Mouse (Mus musculus) liver, embryonic 12.5 days (tissue): ENCODE measurements at regions not wholly inside any gene's neighbourhood (a gene's known extent, or its start where the extent isn't known, plus 50 kb on each side); places are given as distances from the start of the nearest gene placed in this dataset.

Source experiments
- ATAC-seq: fragments of 200-750 bp; cut with Nextera tagmentation; 2 replicates; pipeline ENCODE4 v1.8.0; 2017; ENCODE audit warnings: moderate number of reproducible peaks, mild to moderate bottlenecking, moderate library complexity
- H3K27ac ChIP-seq: fragments of 300-500 bp; sonication (generic); 2 replicates; pipeline ENCODE4 v1.5.1; 2016; ENCODE audit warnings: mild to moderate bottlenecking
- H3K27me3 ChIP-seq: fragments of 300-500 bp; sonication (generic); replicated peaks from 2 replicates; pipeline ENCODE4 v1.6.1; 2016; ENCODE audit warnings: mild to moderate bottlenecking, moderate library complexity
- H3K36me3 ChIP-seq: fragments of 300-500 bp; sonication (generic); 2 replicates; pipeline ENCODE4 v1.6.1; 2016; ENCODE audit warnings: mild to moderate bottlenecking, moderate library complexity
- H3K4me1 ChIP-seq: fragments of 300-500 bp; sonication (generic); 2 replicates; pipeline ENCODE4 v1.6.1; 2016
- H3K4me2 ChIP-seq: fragments of 300-500 bp; sonication (generic); 2 replicates; pipeline ENCODE4 v1.6.1; 2016; ENCODE audit warnings: mild to moderate bottlenecking, moderate library complexity
- H3K4me3 ChIP-seq: fragments of 300-500 bp; sonication (generic); 2 replicates; pipeline ENCODE4 v1.5.1; 2016; ENCODE audit warnings: mild to moderate bottlenecking, moderate library complexity
- H3K9ac ChIP-seq: fragments of 300-500 bp; sonication (generic); 2 replicates; pipeline ENCODE4 v1.6.1; 2016; ENCODE audit warnings: mild to moderate bottlenecking, moderate library complexity
- H3K9me3 ChIP-seq: fragments of 300-500 bp; sonication (generic); replicated peaks from 2 replicates; pipeline ENCODE4 v1.6.1; 2016; ENCODE audit warnings: mild to moderate bottlenecking, moderate library complexity
- WGBS: fragments of 180-500 bp; shearing (Covaris S2); methylation state at CpG from one replicate; pipeline ENCODE4 v1.1.7; 2016; ENCODE audit not compliant: insufficient replicate concordance; 5-methylcytosine and 5-hydroxymethylcytosine counted together

GRCm38 (mm10) chr14:106387671-106388070 is 281.7 kb downstream of the Trim52 start:
- Histone ChIP-seq H3K9me3 (no peaks in the 10 kb centered on the region), H3K27me3 (no peaks in the 10 kb centered on the region), H3K36me3 (no peaks in the 10 kb centered on the region), H3K4me1 (no peaks in the 10 kb centered on the region), H3K27ac (no peak overlapping the region), H3K4me2 (no peak overlapping the region), H3K9ac (no peak overlapping the region), H3K4me3 (no peak overlapping the region)
- ATAC-seq, result no peak
- 57% methylated on average over 3 of the region's 3 CpGs for WGBS

DNA sequence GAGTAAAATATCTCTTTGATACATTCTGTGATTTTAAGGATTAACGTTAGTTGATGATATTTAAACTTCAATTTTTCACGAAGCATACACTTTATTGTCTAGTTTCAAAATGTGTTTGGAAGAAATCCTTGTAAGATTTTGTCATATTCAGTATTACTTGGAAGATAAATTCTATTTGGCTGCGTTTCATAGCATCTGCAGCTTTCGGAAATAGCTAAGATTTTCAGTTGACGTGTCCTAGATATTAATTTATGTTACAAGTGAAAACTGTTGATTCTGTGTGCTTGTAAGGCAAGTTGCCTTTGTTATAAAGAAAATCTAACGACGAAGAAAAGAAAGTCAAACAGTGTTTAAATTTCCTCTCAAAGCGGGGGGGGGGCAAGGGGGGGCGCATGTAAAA is 284.5 kb downstream of the Trim52 start:
- no peak overlapping the region for H3K4me2 ChIP-seq
- ATAC-seq, result no peak
- H3K4me1 ChIP-seq, result no peaks in the 10 kb centered on the region
- WGBS, result 79% methylated on average over 9 of the region's 9 CpGs
- no peaks in the 10 kb centered on the region for H3K27me3 ChIP-seq
- no peak overlapping the region for H3K27ac ChIP-seq
- no peaks in the 10 kb centered on the region for H3K36me3 ChIP-seq
- H3K4me3 ChIP-seq, result no peak overlapping the region
- no peak overlapping the region for H3K9ac ChIP-seq
- no peaks in the 10 kb centered on the region for H3K9me3 ChIP-seq

GRCm38 (mm10) chr14:106393978-106394377 is 288.0 kb downstream of the Trim52 start:
- H3K27ac ChIP-seq, result no peak overlapping the region
- no peak for ATAC-seq
- no peak overlapping the region for H3K4me2 ChIP-seq
- no peaks in the 10 kb centered on the region for H3K9me3 ChIP-seq
- H3K27me3 ChIP-seq, result no peaks in the 10 kb centered on the region
- no peaks in the 10 kb centered on the region for H3K4me1 ChIP-seq
- H3K36me3 ChIP-seq, result no peaks in the 10 kb centered on the region
- H3K4me3 ChIP-seq, result no peak overlapping the region
- H3K9ac ChIP-seq, result no peak overlapping the region
- 55% methylated on average over 4 of the region's 4 CpGs for WGBS

GRCm38 (mm10) chr14:106412917-106413558 is 307.0 kb downstream of the Trim52 start:
- Histone ChIP-seq H3K4me3 (no peak overlapping the region), H3K27me3 (no peaks in the 10 kb centered on the region), H3K9me3 (no peaks in the 10 kb centered on the region), H3K9ac (no peak overlapping the region), H3K27ac (no peak overlapping the region), H3K36me3 (no peaks in the 10 kb centered on the region), H3K4me2 (no peak overlapping the region), H3K4me1 (no peaks in the 10 kb centered on the region)
- WGBS, result 60% methylated on average over 2 of the region's 2 CpGs
- ATAC-seq, result no peak

DNA sequence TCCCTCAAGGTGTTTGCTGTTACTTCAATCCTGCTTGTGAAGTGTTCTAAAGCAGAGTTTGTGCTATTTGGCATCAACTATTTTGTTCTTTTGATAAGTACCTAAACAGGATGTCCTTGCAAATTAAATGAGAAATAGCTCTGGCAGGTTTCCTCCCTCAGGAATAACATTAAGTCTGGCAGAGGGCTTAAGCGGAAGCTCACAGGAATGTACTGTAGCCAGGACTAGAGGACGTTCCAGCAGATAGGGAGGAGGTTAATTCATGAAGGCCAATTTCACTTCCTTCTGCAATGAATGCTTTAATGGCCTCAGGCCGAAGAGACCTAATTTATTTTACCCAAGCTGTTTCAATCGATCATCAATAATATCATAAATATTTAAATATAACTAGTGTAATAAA is 318.7 kb downstream of the Trim52 start:
- H3K9me3 ChIP-seq, result no peaks in the 10 kb centered on the region
- H3K36me3 ChIP-seq, result no peaks in the 10 kb centered on the region
- no peak overlapping the region for H3K4me3 ChIP-seq
- no peak overlapping the region for H3K4me2 ChIP-seq
- no peak overlapping the region for H3K27ac ChIP-seq
- 47% methylated on average over 4 of the region's 4 CpGs for WGBS
- ATAC-seq, result no peak
- no peaks in the 10 kb centered on the region for H3K27me3 ChIP-seq
- no peaks in the 10 kb centered on the region for H3K4me1 ChIP-seq
- no peak overlapping the region for H3K9ac ChIP-seq

- 52% methylated on average over 2 of the region's 2 CpGs for WGBS
- no peak overlapping the region for H3K4me3 ChIP-seq
Measured at GRCm38 (mm10) chr14:106428594-106428993, 322.6 kb downstream of the Trim52 start.

DNA sequence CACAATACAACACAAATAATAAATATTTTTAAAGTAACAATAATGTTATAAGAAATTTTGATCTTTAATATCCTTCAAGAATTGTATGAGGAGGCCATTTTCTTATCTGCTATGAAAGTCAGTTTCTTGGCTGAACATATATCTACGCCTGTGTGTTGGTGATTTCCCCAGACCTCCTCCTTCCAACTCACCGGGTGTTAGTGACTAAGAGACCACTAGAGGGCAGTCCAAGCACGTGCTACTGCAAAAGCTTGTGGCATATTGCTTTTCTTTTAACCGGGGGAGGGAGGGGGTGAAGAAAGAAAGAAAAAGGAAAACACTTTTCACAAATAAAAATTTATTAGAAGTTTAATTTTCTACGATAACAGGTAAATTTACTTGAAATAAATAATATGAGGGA is 333.3 kb downstream of the Trim52 start:
- WGBS, result 15% methylated on average over 5 of the region's 5 CpGs
- Histone ChIP-seq H3K4me1 (no peaks in the 10 kb centered on the region), H3K27ac (no peak overlapping the region)

More at GRCm38 (mm10) chr14:106428594-106428993, 322.6 kb downstream of the Trim52 start:
- H3K36me3 ChIP-seq, result no peaks in the 10 kb centered on the region
- H3K9ac ChIP-seq, result no peak overlapping the region
- ATAC-seq, result no peak
- no peak overlapping the region for H3K4me2 ChIP-seq
- H3K4me1 ChIP-seq, result no peaks in the 10 kb centered on the region
- H3K27me3 ChIP-seq, result no peaks in the 10 kb centered on the region
- no peaks in the 10 kb centered on the region for H3K9me3 ChIP-seq
- no peak overlapping the region for H3K27ac ChIP-seq

DNA sequence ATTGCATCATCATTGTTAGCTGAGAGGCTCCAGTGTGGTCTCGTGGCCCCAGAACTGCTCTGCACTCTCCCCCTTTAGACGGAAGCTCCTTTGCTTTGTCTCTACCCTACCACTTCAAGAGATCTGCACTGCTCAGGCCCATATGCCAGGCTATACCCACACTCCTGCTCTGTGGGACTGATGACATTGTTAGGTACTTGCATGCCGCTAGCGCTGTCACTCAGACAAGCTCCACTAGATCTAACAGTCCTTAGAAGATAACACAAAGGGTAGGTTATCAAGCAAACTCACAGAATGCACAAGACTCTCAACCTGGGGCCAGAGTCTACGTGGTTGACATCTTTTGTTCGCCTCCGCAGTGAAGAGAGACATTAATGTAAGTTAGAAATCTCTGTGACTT is 383.1 kb downstream of the Trim52 start:
- Histone ChIP-seq H3K4me3 (no peak overlapping the region), H3K9ac (no peak overlapping the region), H3K27me3 (no peaks in the 10 kb centered on the region), H3K27ac (no peak overlapping the region), H3K36me3 (no peaks in the 10 kb centered on the region), H3K4me1 (no peaks in the 10 kb centered on the region), H3K9me3 (no peaks in the 10 kb centered on the region), H3K4me2 (no peak overlapping the region)
- 77% methylated on average over 7 of the region's 7 CpGs for WGBS
- ATAC-seq, result no peak

More for the DNA sequence above, 333.3 kb downstream of the Trim52 start:
- H3K9ac ChIP-seq, result no peak overlapping the region
- H3K4me3 ChIP-seq, result no peak overlapping the region
- no peaks in the 10 kb centered on the region for H3K27me3 ChIP-seq
- no peak for ATAC-seq
- no peaks in the 10 kb centered on the region for H3K9me3 ChIP-seq
- H3K4me2 ChIP-seq, result no peak overlapping the region
- no peaks in the 10 kb centered on the region for H3K36me3 ChIP-seq

DNA sequence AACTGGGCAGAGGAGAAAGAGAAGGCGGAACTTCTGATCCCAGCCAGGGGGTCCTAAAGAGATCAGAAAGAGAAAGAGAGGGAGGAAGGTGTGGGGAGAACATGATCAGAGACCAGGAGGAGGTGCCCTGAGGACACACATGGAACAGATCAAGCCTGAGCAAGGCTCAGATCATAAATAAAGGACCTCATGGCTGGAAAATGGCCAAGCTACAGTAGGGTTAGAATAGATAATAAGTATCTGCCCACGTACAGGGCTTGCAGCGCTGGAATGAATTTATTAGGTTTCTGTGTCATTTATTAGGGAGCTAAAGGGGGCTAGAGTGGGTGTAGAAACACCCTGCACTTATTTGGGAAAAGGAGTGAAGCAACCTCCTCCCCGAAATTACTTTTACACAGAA is 385.4 kb downstream of the Trim52 start:
- H3K27me3 ChIP-seq, result no peaks in the 10 kb centered on the region
- ATAC-seq, result no peak
- WGBS, result 59% methylated on average over 4 of the region's 4 CpGs

DNA sequence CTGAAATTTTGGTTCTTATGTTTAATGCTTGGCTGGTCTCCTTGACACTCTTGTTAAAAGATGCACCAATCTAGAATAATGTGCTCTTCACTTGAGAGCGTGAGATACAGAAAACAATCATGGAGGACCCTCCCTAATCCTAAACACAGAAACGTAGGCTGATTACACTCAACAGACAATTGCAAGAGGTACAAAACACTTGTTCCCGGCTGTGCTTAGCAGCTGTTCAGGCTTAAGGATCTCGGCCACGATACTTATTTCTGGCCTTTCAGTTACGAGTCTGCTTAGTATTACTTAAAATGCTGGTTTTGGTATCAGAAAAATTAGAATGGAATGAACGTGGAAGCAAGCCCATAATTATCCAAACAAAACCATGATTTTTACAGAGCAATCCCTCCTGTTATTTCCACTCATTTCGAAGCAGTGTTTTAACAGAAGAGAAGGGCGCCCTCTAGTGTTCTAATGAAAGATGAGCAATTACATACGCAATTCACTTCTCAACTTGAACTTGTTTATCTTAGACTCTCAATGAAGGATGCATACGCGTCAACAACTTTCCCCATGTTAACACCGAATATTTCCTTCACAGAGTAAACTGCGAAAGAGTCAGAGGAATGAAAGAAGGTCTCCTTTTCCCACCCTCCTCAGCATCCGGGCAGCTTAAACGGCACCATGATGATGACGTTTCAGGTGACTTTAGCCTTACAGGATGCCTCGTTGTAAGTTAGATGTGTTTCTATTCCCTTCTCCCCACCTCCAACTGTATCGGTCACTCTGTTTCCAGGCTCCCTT is 394.5 kb downstream of the Trim52 start:
- Histone ChIP-seq H3K27me3 (no peaks in the 10 kb centered on the region), H3K9me3 (no peaks in the 10 kb centered on the region), H3K4me1 (no peaks in the 10 kb centered on the region), H3K9ac (no peak overlapping the region), H3K36me3 (no peaks in the 10 kb centered on the region), H3K4me2 (no peak overlapping the region), H3K27ac (no peak overlapping the region), H3K4me3 (no peak overlapping the region)
- ATAC-seq, result no peak
- WGBS, result 39% methylated on average over 19 of the region's 19 CpGs

More for the DNA sequence above, 385.4 kb downstream of the Trim52 start:
- Histone ChIP-seq H3K36me3 (no peaks in the 10 kb centered on the region), H3K4me3 (no peak overlapping the region), H3K9ac (no peak overlapping the region), H3K4me1 (no peaks in the 10 kb centered on the region), H3K4me2 (no peak overlapping the region), H3K9me3 (no peaks in the 10 kb centered on the region), H3K27ac (no peak overlapping the region)

- no peak overlapping the region for H3K4me3 ChIP-seq
- no peaks in the 10 kb centered on the region for H3K27me3 ChIP-seq
- no peaks in the 10 kb centered on the region for H3K9me3 ChIP-seq
- H3K36me3 ChIP-seq, result no peaks in the 10 kb centered on the region
- H3K4me1 ChIP-seq, result no peaks in the 10 kb centered on the region
- no peak overlapping the region for H3K4me2 ChIP-seq
- ATAC-seq, result no peak
- no peak overlapping the region for H3K27ac ChIP-seq
- 61% methylated on average over 4 of the region's 4 CpGs for WGBS
- H3K9ac ChIP-seq, result no peak overlapping the region
Measured at GRCm38 (mm10) chr14:106506921-106507320, 400.9 kb downstream of the Trim52 start.

DNA sequence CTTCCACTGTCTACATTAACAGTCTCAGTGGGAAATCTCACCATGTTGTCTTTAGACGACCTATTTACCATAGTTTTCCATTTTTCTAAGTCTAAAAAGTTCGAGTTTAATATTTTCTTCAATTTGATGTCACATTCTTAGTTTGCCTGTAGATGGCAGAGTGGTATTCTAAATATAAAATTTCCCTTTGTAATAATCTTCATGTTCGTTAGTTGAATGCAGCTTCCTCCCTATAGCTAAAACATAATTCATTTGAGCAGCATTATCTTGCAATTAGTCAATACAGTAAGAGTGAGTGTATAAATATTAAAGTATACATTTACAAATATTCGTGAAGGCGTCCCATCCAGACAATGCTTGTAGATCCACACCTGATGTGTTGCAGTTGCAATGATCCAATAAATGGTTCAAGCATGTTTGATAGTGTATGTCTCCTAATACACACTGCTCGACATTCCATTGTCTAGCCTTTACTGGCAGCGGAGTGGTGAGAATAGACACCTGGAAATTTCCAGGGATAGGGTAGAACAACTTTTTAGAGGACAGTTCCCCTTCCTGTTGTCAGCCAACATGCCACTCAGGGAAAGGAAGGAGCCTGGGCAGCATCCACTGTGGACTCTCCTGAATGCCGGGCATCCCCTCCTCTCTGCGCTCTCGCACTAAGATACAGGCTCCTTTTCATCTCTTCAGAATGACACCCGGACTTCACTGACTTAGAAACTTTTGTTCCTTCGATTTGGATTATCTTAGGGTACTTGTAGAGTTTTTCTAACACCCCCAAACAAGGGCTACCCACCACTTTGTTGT is 412.8 kb downstream of the Trim52 start:
- Histone ChIP-seq H3K4me3 (no peak overlapping the region), H3K27me3 (no peaks in the 10 kb centered on the region), H3K36me3 (no peaks in the 10 kb centered on the region), H3K4me2 (no peak overlapping the region), H3K9me3 (no peaks in the 10 kb centered on the region), H3K9ac (no peak overlapping the region), H3K4me1 (no peaks in the 10 kb centered on the region), H3K27ac (no peak overlapping the region)
- WGBS, result 60% methylated on average over 12 of the region's 12 CpGs
- no peak for ATAC-seq
